Mouse (Mus musculus) ES-E14 (cell line): ENCODE measurements at regions not wholly inside any gene's neighbourhood (a gene's known extent, or its start where the extent isn't known, plus 50 kb on each side); places are given as distances from the start of the nearest gene placed in this dataset.

Experiments used
- CHD2 ChIP-seq: IDR thresholded peaks from 2 replicates; pipeline ENCODE4 v1.6.1; 2014; ENCODE audit warnings: mild to moderate bottlenecking, low read depth, low read length, inconsistent platforms
- HCFC1 ChIP-seq: IDR thresholded peaks from 2 replicates; pipeline ENCODE4 v1.6.1; 2012; ENCODE audit warnings: low read length, inconsistent platforms, borderline replicate concordance; ENCODE audit not compliant: insufficient read depth
- ZNF384 ChIP-seq: IDR thresholded peaks from 2 replicates; pipeline ENCODE4 v1.6.1; 2012; ENCODE audit warnings: low read depth, low read length, inconsistent platforms

DNA sequence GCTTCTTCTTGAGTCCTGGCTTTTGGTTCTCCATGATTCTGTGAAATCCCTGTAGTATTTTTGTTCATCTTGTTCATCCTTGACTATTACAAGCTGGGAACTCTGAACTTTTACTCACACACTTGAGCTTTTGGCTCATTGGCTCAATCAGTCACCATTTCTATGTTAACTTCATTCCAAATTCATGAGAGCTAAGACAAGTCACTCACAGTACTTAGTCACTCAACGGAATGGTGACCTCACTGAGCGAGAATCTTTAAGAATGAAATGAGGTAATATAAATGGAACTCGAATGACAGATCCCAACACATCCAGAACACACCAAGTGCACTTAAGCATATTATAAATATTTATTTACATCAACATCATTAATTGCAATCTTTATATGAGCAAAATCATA is 331.2 kb downstream of the Btg1 start:
- TF ChIP-seq HCFC1 (no peak), ZNF384 (no peak), CHD2 (no peak)
